Mouse (Mus musculus): ENCODE results near the gene Snrnp25. TPM values are rescaled to one million over a fixed set of nuclear protein-coding genes. Genes with fewer than 3 reads are reported as not detected.

Gene Snrnp25
- total RNA-seq (2021), result 10 to 100 TPM; 13.1 to 18.5 TPM
- long read RNA-seq, experiment 1, partial matches to known transcripts, result 0 of 3 reads
- long read RNA-seq, experiment 1, other reads (novel, unspliced or antisense), result 0 of 3 reads
- long read RNA-seq, experiment 2, transcript Snrnp25-201 (5 exons, 821 nt), result major isoform, 16 of 17 reads
- long read RNA-seq, experiment 2, partial matches to known transcripts, result 1 of 17 reads
- long read RNA-seq, experiment 2, other reads (novel, unspliced or antisense), result 0 of 17 reads

GRCm38 (mm10) chr11:32205058-32205873, at the start of gene Snrnp25:
TSS of gene Snrnp25 (plus strand) at chr11:32205415.
- DNase-seq (ENCODE audit: low spot score in 2 of 2), result peak; percentile 88 to 90

GRCm38 (mm10) chr11:32156854-32157630, 48.2 kb upstream of the Snrnp25 start:
- no peak for DNase-seq (ENCODE audit: low spot score in 2 of 2)

DNA sequence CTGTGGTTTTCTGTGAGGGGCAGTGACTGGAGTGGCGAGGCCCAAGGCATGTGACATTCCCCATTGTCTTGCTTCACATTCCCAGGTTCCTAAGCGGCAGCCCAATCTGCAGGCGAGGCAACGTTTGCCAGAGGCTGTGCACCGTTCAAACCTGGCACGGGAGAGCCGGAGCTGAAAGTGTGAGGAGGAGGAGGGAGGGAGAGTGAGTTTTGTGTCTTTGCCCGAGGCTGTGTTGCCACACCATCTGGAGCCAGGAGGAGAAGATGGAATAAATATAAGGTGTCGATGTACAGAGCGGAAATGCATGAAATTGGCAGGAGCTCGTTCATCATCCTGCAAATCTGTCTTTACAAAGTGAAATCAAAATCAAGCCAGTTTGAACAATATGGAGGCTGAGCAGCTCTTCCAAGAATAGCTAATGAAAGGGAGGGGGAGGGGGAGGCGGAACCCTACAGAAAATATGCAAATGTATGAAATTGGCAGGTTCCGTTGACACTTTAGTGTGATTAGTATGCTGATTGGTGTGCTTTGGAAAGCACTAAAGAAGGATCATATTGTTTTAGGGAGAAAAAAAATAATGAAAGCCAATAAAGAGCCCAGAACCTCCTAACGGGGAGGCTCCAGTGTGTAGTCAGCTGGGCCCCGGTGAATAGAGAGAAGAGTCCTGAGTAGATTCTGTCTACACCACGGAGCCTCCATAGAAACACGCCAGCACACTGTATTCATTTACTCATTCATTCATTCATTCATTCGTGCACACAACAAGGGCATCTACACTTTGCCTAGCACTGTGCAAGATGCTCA, 47.2 kb upstream of the Snrnp25 start:
- DNase-seq (ENCODE audit: low spot score in 2 of 2), result no peak

GRCm38 (mm10) chr11:32159176-32159575, 46.0 kb upstream of the Snrnp25 start:
- DNase-seq (ENCODE audit: low spot score in 2 of 2), result no peak

DNA sequence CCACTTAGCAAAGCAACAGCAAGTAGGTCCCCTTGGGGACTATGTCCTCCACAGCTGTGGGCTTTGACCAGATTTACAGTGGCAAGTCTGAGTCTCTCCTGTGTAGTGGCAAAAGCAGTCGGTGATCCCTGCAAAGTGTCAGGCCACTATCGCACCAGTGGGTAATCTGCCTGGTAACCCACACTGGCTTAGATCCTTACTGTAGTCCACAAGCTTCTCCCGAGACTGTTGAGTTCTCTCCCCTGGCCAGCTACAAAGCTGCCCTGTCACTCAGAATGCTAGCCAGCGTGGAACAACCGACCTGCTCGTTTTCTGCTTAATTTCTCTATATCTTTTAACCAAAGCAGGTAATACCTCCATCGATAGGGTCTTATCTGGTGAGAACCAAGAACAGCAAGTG, 44.9 kb upstream of the Snrnp25 start:
- no peak for DNase-seq (ENCODE audit: low spot score in 2 of 2)

- no peak for DNase-seq (ENCODE audit: low spot score in 2 of 2)
These were observed 43.7 kb upstream of the Snrnp25 start for GRCm38 (mm10) chr11:32161500-32161899.

DNA sequence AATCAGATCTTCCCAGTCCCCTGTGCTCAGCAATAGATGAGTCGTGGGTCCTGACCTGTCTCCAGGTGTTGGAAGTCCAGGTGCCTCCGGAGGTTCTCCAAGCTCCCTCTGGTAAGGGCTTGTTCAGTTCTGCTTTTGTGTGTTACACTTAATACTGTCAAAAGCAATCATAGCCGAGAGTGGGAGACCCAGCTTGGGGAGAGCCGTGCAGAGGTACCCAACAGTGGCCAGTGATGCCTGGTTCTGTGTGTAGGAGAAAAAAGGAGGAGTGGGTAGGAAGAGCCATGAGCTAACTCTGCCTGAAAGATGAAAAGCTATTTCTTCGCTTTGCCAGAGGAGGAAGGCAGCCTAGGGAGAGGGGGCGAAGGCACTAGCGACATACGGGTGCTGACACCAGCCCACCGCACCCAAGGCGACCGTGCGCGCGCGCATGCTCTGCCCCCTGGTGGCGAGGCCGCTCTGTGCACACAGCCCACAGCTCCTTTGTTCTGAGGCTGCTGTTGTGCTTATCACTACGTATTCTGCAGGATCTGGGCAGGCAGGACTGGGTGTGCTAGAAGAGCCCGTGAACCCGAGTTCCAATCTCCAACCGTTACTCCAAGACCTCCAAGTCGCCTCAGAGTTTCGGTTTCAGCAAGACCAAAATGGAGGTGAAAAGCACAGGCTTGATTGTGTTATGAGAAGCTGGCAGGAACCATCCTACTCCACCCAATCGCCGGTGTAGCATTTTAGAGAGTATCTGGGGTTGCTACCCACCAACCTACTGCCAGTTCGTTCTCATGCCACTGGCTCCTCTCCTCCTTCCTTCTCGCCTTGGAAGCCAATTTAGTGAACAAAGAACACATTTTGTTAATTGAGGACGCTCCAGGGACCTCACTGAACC, 43.1 kb upstream of the Snrnp25 start:
- peak; percentile 73 to 76 for DNase-seq (ENCODE audit: low spot score in 2 of 2)

- no peak for DNase-seq (ENCODE audit: low spot score in 2 of 2)
These were observed 38.5 kb upstream of the Snrnp25 start for GRCm38 (mm10) chr11:32166683-32167082.

GRCm38 (mm10) chr11:32178506-32178905, 26.7 kb upstream of the Snrnp25 start:
- no peak for DNase-seq (ENCODE audit: low spot score in 2 of 2)

DNA sequence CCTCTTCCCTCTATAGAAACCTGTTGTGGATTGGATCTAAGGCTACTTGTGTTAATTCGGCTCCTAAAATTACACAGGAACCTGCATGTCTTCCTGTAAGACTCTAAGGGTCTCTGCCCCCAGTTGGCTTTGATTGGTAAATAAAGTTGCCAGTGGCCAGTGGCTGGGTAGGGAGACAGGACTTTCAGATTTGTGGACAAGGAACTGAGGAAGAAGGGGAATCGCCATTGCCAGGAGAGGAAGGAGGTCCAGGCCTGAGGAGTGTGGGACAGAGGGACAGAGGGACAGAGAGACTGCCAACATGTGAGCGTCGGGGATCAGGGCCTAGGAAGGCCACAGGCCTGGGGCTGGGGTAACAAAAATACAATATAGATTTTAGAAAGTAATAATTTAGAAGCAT, 24.0 kb upstream of the Snrnp25 start:
- no peak for DNase-seq (ENCODE audit: low spot score in 2 of 2)

DNA sequence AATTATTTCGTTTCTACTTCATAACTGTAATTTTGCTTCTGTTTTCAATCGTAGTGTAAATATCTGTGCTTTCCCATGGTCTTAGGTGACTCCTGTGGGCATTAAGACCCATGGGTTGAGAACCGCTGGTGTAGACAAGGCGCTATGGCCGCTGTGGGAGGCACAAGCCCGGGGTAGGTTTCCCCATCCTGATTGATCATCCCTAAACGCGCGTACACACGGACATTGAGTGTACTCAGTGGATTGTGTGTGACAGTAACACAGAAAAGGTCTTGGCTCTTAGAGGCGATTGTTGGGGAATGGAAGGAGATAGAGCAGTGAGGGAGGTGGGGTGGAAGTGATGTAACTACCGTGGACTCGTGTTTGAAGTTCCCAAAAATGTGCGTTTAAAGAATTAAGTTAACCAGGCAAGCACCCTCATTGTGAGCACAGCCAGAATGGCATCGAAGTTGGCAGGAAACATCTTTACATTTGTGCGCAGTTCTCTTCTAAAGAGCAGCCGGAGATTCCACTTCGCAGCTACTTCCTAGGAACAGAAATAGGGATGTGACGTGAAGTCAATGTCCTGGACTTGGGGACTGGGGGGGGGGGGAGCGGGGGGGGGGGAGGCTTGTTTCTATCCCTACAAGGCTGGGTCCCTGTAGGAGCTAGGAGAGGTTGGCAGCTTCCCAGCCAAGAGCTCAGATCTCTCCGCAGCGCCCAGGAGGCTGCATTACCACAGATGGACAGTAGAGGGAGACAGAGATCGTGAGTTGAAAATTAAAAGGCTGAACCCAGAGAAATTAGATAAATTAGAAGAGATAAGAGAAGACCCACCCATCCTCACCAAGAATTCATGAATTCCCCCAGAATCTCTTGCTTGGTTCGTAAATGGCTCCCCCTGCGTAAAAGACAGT, 23.0 kb upstream of the Snrnp25 start:
- DNase-seq (ENCODE audit: low spot score in 2 of 2), result peak; percentile 83 to 87

GRCm38 (mm10) chr11:32184469-32184868, 20.7 kb upstream of the Snrnp25 start:
- no peak for DNase-seq (ENCODE audit: low spot score in 2 of 2)

- DNase-seq (ENCODE audit: low spot score in 2 of 2), result no peak
These were observed 19.2 kb upstream of the Snrnp25 start for GRCm38 (mm10) chr11:32186031-32186430.

GRCm38 (mm10) chr11:32187256-32187655, 18.0 kb upstream of the Snrnp25 start:
- no peak for DNase-seq (ENCODE audit: low spot score in 2 of 2)

- no peak for DNase-seq (ENCODE audit: low spot score in 2 of 2)
These were observed 16.3 kb upstream of the Snrnp25 start for GRCm38 (mm10) chr11:32188881-32189280.

DNA sequence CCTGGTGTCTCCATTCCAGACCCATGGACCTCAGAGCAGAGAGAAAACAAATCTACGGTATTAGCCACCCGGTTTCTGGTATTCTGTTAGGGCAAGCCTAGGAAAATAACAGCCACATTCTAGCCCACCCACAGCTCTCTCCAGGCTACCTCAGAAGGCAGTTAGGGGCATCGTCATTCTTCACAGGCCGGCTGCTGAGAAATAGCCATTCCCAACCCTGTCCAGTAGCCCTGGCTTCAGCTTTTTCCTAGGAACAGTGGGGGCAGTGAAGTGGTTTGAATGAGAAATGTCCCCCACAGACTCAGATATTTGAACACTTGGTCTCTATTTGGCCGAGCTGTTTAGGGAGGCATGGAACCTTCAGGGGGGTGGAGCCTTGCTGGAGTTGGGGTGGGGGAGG, 15.8 kb upstream of the Snrnp25 start:
- DNase-seq (ENCODE audit: low spot score in 2 of 2), result no peak

DNA sequence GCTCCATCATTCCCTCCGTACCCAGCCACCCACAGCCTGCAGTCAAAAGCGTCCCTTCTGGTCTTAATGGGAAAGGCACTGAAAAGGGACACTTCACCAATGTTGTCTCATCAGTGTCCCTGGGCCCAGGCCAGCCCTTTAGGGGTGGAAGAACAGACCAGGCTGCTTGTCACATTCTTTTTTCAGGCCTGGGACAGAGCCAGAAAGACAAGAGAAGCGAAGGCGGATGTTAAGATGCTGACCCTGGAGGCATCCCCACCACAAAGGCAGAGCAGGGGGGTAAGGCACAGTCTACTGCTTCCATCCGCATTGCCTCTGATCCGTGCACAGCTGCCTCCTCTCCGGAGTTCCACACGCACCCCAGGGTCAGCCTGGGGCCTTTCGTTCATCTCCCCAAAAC, 15.1 kb upstream of the Snrnp25 start:
- DNase-seq (ENCODE audit: low spot score in 2 of 2), result no peak

DNA sequence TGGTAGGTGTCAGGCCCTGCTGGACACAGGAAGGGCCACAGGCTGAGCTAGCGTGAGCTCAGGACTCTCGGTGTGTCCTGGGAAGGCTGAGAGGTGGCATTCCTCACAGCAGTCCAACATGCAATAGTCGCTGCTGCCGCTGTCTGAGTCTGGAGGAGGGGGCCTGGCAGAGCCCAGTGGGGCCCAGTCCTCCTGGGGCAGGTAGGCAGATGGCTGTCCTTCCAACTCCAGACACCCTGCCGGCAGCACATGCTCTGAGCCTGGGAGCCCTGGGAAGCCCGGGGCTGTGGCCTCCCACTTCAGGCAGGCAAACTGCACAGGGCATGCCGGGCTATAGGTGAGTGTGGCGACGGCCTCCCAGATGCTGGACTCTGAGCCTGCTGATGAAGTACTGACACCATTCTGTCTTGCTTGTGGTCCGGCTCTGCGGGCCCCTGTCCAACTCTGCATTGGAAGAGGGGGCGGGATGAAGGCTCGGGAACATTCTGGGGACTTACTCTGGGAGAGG, 14.6 kb upstream of the Snrnp25 start:
- DNase-seq (ENCODE audit: low spot score in 2 of 2), result no peak

DNA sequence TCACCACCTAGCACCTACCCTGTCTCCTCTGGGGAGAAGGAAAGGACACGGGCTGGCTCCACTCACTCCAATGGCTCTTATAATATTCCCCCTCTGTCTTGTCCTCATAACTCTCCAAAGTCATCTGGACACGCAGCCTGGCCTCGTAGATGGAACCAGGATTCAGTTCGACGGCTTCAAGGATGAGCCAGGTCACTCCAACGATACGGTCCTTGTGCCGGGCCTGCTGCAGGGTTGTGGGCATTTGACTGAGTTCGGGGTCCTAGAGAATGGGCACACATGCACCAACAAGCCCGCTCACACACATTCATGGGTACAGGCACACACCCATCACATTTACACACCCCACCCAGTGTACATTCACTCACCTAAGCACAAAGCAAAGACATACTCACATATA, 12.1 kb upstream of the Snrnp25 start:
- DNase-seq (ENCODE audit: low spot score in 2 of 2), result no peak
